Mouse (Mus musculus): ENCODE results near the gene Tmed9. TPM values are rescaled to one million over a fixed set of nuclear protein-coding genes. Genes with fewer than 3 reads are reported as not detected.

The Tmed9 gene
- total and polyA plus RNA-seq, 2 experiments: 45.2 to 62.2 TPM

- TF ChIP-seq CTCF (IDR thresholded peaks at IDR 0.05; ENCODE audit: low read depth, low read length) (no peak), POLR2A (IDR thresholded peaks at IDR 0.05; ENCODE audit: extremely low read depth, insufficient read depth, low read length) (no peak)
- H3K79me2 ChIP-seq (ENCODE audit: control insufficient read depth, insufficient read depth, low read length): no peaks in the 10 kb centered on the region
- no peaks in the 10 kb centered on the region for H3K27me3 ChIP-seq (ENCODE audit: control insufficient read depth, insufficient read depth, low read length)
- H3K9ac ChIP-seq (ENCODE audit: low read depth, low read length): no peak within 1 kb of the TSS
- 0 out of 2 replicates have a peak within 1 kb of the TSS, but pooled peaks have one; percentile 14 for H3K27ac ChIP-seq (replicated peaks; ENCODE audit: insufficient read depth, low read depth, low read length)
- DNase-seq (ENCODE audit: extremely low read depth, low read depth, low spot score): peak; percentile 67
- H3K4me3 ChIP-seq (ENCODE audit: insufficient read depth, low read depth, low read length): peak within 1 kb of the TSS; percentile 52
- WGBS: 22% methylated on average over 8 of the region's 8 CpGs
- no peaks in the 10 kb centered on the region; the same call in 1 of the 2 replicates for H3K36me3 ChIP-seq (ENCODE audit: control insufficient read depth, insufficient read depth, low read length)
- peaks cover 8% of the 10 kb centered on the region for H3K4me1 ChIP-seq (ENCODE audit: control insufficient read depth, insufficient read depth, low read length)
Observed at GRCm38 (mm10) chr13:55529198-55529915, 44.2 kb upstream of the Tmed9 start, which contains the start of gene Dok3. TSS of gene Dok3 (minus strand) at chr13:55529296.

- Histone ChIP-seq H3K27me3 (ENCODE audit: control insufficient read depth, insufficient read depth, low read length) (no peaks in the 10 kb centered on the region), H3K79me2 (ENCODE audit: control insufficient read depth, insufficient read depth, low read length) (peaks cover 3% of the 10 kb centered on the region; the same call in 1 of the 2 replicates), H3K4me3 (ENCODE audit: insufficient read depth, low read depth, low read length) (no peak overlapping the region), H3K4me1 (ENCODE audit: control insufficient read depth, insufficient read depth, low read length) (peaks cover 8% of the 10 kb centered on the region), H3K36me3 (ENCODE audit: control insufficient read depth, insufficient read depth, low read length) (no peaks in the 10 kb centered on the region; the same call in 1 of the 2 replicates), H3K27ac (replicated peaks; ENCODE audit: insufficient read depth, low read depth, low read length) (no peak overlapping the region), H3K9ac (ENCODE audit: low read depth, low read length) (no peak overlapping the region)
- WGBS: 90% methylated on average over 15 of the region's 15 CpGs
- no peak for DNase-seq (ENCODE audit: extremely low read depth, low read depth, low spot score)
- TF ChIP-seq CTCF (IDR thresholded peaks at IDR 0.05; ENCODE audit: low read depth, low read length): no peak
- TF ChIP-seq POLR2A (IDR thresholded peaks at IDR 0.05; ENCODE audit: extremely low read depth, insufficient read depth, low read length): no peak
Observed at GRCm38 (mm10) chr13:55535191-55535590, 38.3 kb upstream of the Tmed9 start.

GRCm38 (mm10) chr13:55535796-55536193, 37.7 kb upstream of the Tmed9 start:
- Histone ChIP-seq H3K27me3 (ENCODE audit: control insufficient read depth, insufficient read depth, low read length) (no peaks in the 10 kb centered on the region), H3K27ac (replicated peaks; ENCODE audit: insufficient read depth, low read depth, low read length) (no peak overlapping the region), H3K4me1 (ENCODE audit: control insufficient read depth, insufficient read depth, low read length) (peaks cover 8% of the 10 kb centered on the region), H3K36me3 (ENCODE audit: control insufficient read depth, insufficient read depth, low read length) (no peaks in the 10 kb centered on the region; the same call in 1 of the 2 replicates), H3K4me3 (ENCODE audit: insufficient read depth, low read depth, low read length) (peak overlapping the region; percentile 70), H3K9ac (ENCODE audit: low read depth, low read length) (peak overlapping the region; percentile 69), H3K79me2 (ENCODE audit: control insufficient read depth, insufficient read depth, low read length) (peaks cover 3% of the 10 kb centered on the region; the same call in 1 of the 2 replicates)
- 16% methylated on average over 17 of the region's 17 CpGs for WGBS
- TF ChIP-seq POLR2A (IDR thresholded peaks at IDR 0.05; ENCODE audit: extremely low read depth, insufficient read depth, low read length): no peak
- TF ChIP-seq CTCF (IDR thresholded peaks at IDR 0.05; ENCODE audit: low read depth, low read length): no peak
- DNase-seq (ENCODE audit: extremely low read depth, low read depth, low spot score): no peak

GRCm38 (mm10) chr13:55536194-55537175, 37.0 kb upstream of the Tmed9 start, which contains the start of gene Ddx41:
TSS of gene Ddx41 (minus strand) at chr13:55536658.
- 0 out of 2 replicates have a peak, but pooled peaks have one; percentile 7 for TF ChIP-seq POLR2A (IDR thresholded peaks at IDR 0.05; ENCODE audit: extremely low read depth, insufficient read depth, low read length)
- peak; percentile 98 for TF ChIP-seq CTCF (IDR thresholded peaks at IDR 0.05; ENCODE audit: low read depth, low read length)
- peak; percentile 99 for DNase-seq (ENCODE audit: extremely low read depth, low read depth, low spot score)
- peaks cover 5% of the 10 kb centered on the region for H3K36me3 ChIP-seq (ENCODE audit: control insufficient read depth, insufficient read depth, low read length)
- peak within 1 kb of the TSS; percentile 70 for H3K4me3 ChIP-seq (ENCODE audit: insufficient read depth, low read depth, low read length)
- H3K27me3 ChIP-seq (ENCODE audit: control insufficient read depth, insufficient read depth, low read length): no peaks in the 10 kb centered on the region
- under 1% methylated on average over 70 of the region's 70 CpGs for WGBS
- peaks cover 8% of the 10 kb centered on the region for H3K4me1 ChIP-seq (ENCODE audit: control insufficient read depth, insufficient read depth, low read length)
- no peak within 1 kb of the TSS for H3K27ac ChIP-seq (replicated peaks; ENCODE audit: insufficient read depth, low read depth, low read length)
- H3K79me2 ChIP-seq (ENCODE audit: control insufficient read depth, insufficient read depth, low read length): peaks cover 3% of the 10 kb centered on the region; the same call in 1 of the 2 replicates
- H3K9ac ChIP-seq (ENCODE audit: low read depth, low read length): peak within 1 kb of the TSS; percentile 69

- TF ChIP-seq CTCF (IDR thresholded peaks at IDR 0.05; ENCODE audit: low read depth, low read length): no peak
- no peak for TF ChIP-seq POLR2A (IDR thresholded peaks at IDR 0.05; ENCODE audit: extremely low read depth, insufficient read depth, low read length)
- WGBS: 91% methylated on average over 2 of the region's 2 CpGs
- peaks cover under 1% of the 10 kb centered on the region; the same call in 1 of the 2 replicates for H3K79me2 ChIP-seq (ENCODE audit: control insufficient read depth, insufficient read depth, low read length)
- peaks cover 21% of the 10 kb centered on the region for H3K36me3 ChIP-seq (ENCODE audit: control insufficient read depth, insufficient read depth, low read length)
- no peak overlapping the region for H3K27ac ChIP-seq (replicated peaks; ENCODE audit: insufficient read depth, low read depth, low read length)
- H3K27me3 ChIP-seq (ENCODE audit: control insufficient read depth, insufficient read depth, low read length): no peaks in the 10 kb centered on the region
- H3K4me1 ChIP-seq (ENCODE audit: control insufficient read depth, insufficient read depth, low read length): no peaks in the 10 kb centered on the region
- DNase-seq (ENCODE audit: extremely low read depth, low read depth, low spot score): no peak
- no peak overlapping the region for H3K9ac ChIP-seq (ENCODE audit: low read depth, low read length)
- no peak overlapping the region for H3K4me3 ChIP-seq (ENCODE audit: insufficient read depth, low read depth, low read length)
Observed at GRCm38 (mm10) chr13:55540933-55541332, 32.6 kb upstream of the Tmed9 start.

Measured in liver, adult 2 months (tissue).